ENCODE assay signal across 24 mouse cellular contexts in genomic region chr14:53794527-53794926, GRCm38 (mm10).
DNase-seq lines count a peak whose midpoint lies in the region; ATAC-seq and TF ChIP-seq lines count a peak whose summit lies in the region.
"Had no signal": no experiment of that assay in that cellular context is flagged by ENCODE, and none has a peak within 500 bp of the region (broad histone marks: within the 10 kb centered on the region; RNA-seq: fewer than 3 reads in every experiment).

No protein-coding gene starts in this region.

- H3K9me3 ChIP-seq in midbrain, embryonic 14.5 days (ENCODE audit: control insufficient read depth, low read length) = no peaks in the 10 kb centered on the region
- H3K9me3 ChIP-seq: embryonic facial prominence, embryonic 13.5 days; hindbrain, embryonic 10.5 days; hindbrain, embryonic 15.5 days; lung, embryonic 15.5 days; midbrain, embryonic 13.5 days had no signal

- H3K27me3 ChIP-seq in testis, adult 2 months (ENCODE audit: control insufficient read depth, insufficient read depth, low read length) = no peaks in the 10 kb centered on the region
- H3K27me3 ChIP-seq in midbrain, embryonic 14.5 days (ENCODE audit: control insufficient read depth, insufficient read depth, low read length) = no peaks in the 10 kb centered on the region
- H3K27me3 ChIP-seq: embryonic facial prominence, embryonic 13.5 days; hindbrain, embryonic 15.5 days; lung, embryonic 15.5 days; midbrain, embryonic 13.5 days had no signal

- H3K4me2 ChIP-seq in midbrain, embryonic 14.5 days (ENCODE audit: low read length) = no peak overlapping the region
- H3K4me2 ChIP-seq: embryonic facial prominence, embryonic 13.5 days; hindbrain, embryonic 15.5 days; lung, embryonic 15.5 days; midbrain, embryonic 13.5 days had no signal

- H3K36me3 ChIP-seq in testis, adult 2 months (ENCODE audit: control insufficient read depth, insufficient read depth, low read length) = no peaks in the 10 kb centered on the region
- H3K36me3 ChIP-seq in midbrain, embryonic 14.5 days (ENCODE audit: control insufficient read depth, insufficient read depth, low read length) = no peaks in the 10 kb centered on the region
- H3K36me3 ChIP-seq: embryonic facial prominence, embryonic 13.5 days; hindbrain, embryonic 10.5 days; hindbrain, embryonic 15.5 days; lung, embryonic 15.5 days; midbrain, embryonic 13.5 days had no signal

- H3K27ac ChIP-seq in testis, adult 2 months (ENCODE audit: control insufficient read depth, insufficient read depth, low read depth, low read length) = no peak overlapping the region
- no peak overlapping the region for H3K27ac ChIP-seq in midbrain, embryonic 14.5 days (replicated peaks; ENCODE audit: low read depth, low read length)
- H3K27ac ChIP-seq: embryonic facial prominence, embryonic 13.5 days; hindbrain, embryonic 10.5 days; hindbrain, embryonic 15.5 days; lung, embryonic 15.5 days; midbrain, embryonic 13.5 days; stomach, postnatal 0 days had no signal

- H3K9ac ChIP-seq in midbrain, embryonic 14.5 days (replicated peaks; ENCODE audit: low read length) = no peak overlapping the region
- H3K9ac ChIP-seq: embryonic facial prominence, embryonic 13.5 days; forebrain, postnatal 0 days; hindbrain, embryonic 15.5 days; lung, embryonic 15.5 days; midbrain, embryonic 13.5 days had no signal

- 90% methylated on average over 5 of the region's 5 CpGs for WGBS in midbrain, embryonic 14.5 days

- no peaks in the 10 kb centered on the region for H3K4me1 ChIP-seq in testis, adult 2 months (ENCODE audit: control insufficient read depth, insufficient read depth, low read length)
- no peaks in the 10 kb centered on the region for H3K4me1 ChIP-seq in midbrain, embryonic 14.5 days (ENCODE audit: control insufficient read depth, insufficient read depth, low read length)
- H3K4me1 ChIP-seq: hindbrain, embryonic 15.5 days; lung, embryonic 15.5 days; midbrain, embryonic 13.5 days had no signal

- DNase-seq in testis, postnatal 14 days (ENCODE audit: low spot score) = no peak
- peak; percentile 45 for DNase-seq in thymus, postnatal 14 days
- no peak for DNase-seq in adrenal gland, adult 8-10 months
- DNase-seq in midbrain, embryonic 14.5 days = no peak
- DNase-seq in natural killer cell, adult 2 months (ENCODE audit: low spot score in 2 of 2) = no peak
- DNase-seq: adrenal gland, postnatal 10 days; cerebellum, adult 11-12 months; cerebellum, adult 9-11 months; forebrain, postnatal 0 days; heart, postnatal 14 days; kidney, adult 11 months; kidney, postnatal 14 days; right cerebral cortex, adult 18-20 months; right cerebral cortex, postnatal 4 days had no signal

- TF ChIP-seq CTCF in testis, adult 2 months (IDR thresholded peaks at IDR 0.05; ENCODE audit: control insufficient read depth, insufficient read depth, insufficient replicate concordance, low read depth, low read length) = no peak

- peak overlapping the region; percentile 11 for H3K4me3 ChIP-seq in testis, adult 2 months (ENCODE audit: control insufficient read depth, low read depth, low read length)
- H3K4me3 ChIP-seq in midbrain, embryonic 14.5 days (replicated peaks; ENCODE audit: low read depth, low read length) = no peak overlapping the region
- H3K4me3 ChIP-seq: embryonic facial prominence, embryonic 13.5 days; hindbrain, embryonic 10.5 days; hindbrain, embryonic 15.5 days; lung, embryonic 15.5 days; midbrain, embryonic 13.5 days had no signal

- no peak for TF ChIP-seq POLR2A in testis, adult 2 months (IDR thresholded peaks at IDR 0.05; ENCODE audit: control insufficient read depth, low read depth, low read length)

- ATAC-seq in CD4-positive, CD25-positive, alpha-beta regulatory T cell, adult 4 months = peak; percentile 74
- 0 out of 2 replicates have a peak, but pooled peaks have one; percentile 28 for ATAC-seq in erythroid progenitor cell, adult 5-6 weeks (replicated peaks; ENCODE audit: low FRiP score, poor library complexity, severe bottlenecking)
- no peak for ATAC-seq in midbrain, embryonic 14.5 days (ENCODE audit: low FRiP score, low TSS enrichment)
- ATAC-seq: forebrain, postnatal 0 days; inflammation-experienced regulatory T-cells, adult 6 months; midbrain, embryonic 13.5 days had no signal
